Mouse (Mus musculus) liver, embryonic 14.5 days (tissue): Measurements from ENCODE around the gene Capn15.

Experiments
- CTCF ChIP-seq: IDR thresholded peaks from 2 replicates; pipeline ENCODE4 v1.5.1; 2016; ENCODE audit warnings: antibody characterized with exemption, low read depth, control low read depth
- EP300 ChIP-seq: IDR thresholded peaks from 2 replicates; pipeline ENCODE4 v1.6.1; 2016; ENCODE audit warnings: antibody characterized with exemption, low read depth

DNA sequence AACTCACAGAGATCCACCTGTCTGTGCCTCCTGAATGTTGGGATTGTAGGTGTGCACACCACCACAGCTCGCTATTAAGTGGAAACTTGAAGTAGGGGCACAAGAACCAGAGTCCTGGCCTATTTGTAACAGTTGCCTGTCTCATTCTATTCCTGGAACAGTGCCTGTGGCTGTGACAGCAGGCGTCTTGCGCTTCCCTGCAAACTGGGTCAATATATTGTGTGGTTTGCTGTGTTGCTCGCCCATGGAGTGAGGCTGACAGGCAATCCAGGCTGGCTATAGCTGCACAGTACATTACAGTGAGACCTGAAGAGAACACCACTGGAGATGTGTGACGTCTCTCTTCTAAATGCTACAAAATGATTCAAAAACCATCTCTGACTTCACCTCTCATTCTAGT lies 46.0 kb upstream of the Capn15 start:
- TF ChIP-seq EP300, result no peak
- TF ChIP-seq CTCF, result no peak
